Mouse (Mus musculus): ENCODE results near the gene Mon2.

Gene Mon2

GRCm38 (mm10) chr10:123076245-123077023 lies at the start of gene Mon2:
TSS of gene Mon2 (minus strand) at chr10:123076505.
- DNase-seq (ENCODE audit: extremely low spot score, low read depth, low spot score): peak; percentile 42

GRCm38 (mm10) chr10:123120666-123121392 lies 44.5 kb upstream of the Mon2 start:
- no peak for DNase-seq (ENCODE audit: extremely low spot score, low read depth, low spot score)

GRCm38 (mm10) chr10:123116861-123117260 lies 40.6 kb upstream of the Mon2 start:
- no peak for DNase-seq (ENCODE audit: extremely low spot score, low read depth, low spot score)

GRCm38 (mm10) chr10:123113466-123113865 lies 37.2 kb upstream of the Mon2 start:
- DNase-seq (ENCODE audit: extremely low spot score, low read depth, low spot score): no peak

- no peak for DNase-seq (ENCODE audit: extremely low spot score, low read depth, low spot score)
Measured at GRCm38 (mm10) chr10:123112787-123113168, 36.5 kb upstream of the Mon2 start.

- DNase-seq (ENCODE audit: extremely low spot score, low read depth, low spot score): no peak
Measured at GRCm38 (mm10) chr10:123112056-123112786, 35.9 kb upstream of the Mon2 start.

DNA sequence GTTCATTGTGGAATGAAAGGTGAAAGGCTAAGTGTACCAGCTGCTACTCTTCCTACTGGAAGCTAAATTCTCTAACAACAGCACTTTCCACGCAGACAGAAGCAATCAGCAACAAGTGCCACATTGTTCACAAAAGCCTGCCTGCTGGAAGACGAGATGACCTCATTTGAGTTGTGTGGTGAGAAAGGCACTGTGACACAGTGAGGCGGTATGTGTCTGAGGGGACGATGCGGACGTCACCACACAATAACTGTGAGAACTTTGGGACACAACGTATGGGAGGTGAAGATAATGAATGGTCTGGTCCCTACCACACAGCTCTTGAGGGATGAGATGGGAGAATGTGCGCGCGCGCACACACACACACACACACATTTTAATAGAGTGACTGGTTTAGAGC lies 34.2 kb upstream of the Mon2 start:
- DNase-seq (ENCODE audit: extremely low spot score, low read depth, low spot score): no peak

- DNase-seq (ENCODE audit: extremely low spot score, low read depth, low spot score): no peak
Measured at GRCm38 (mm10) chr10:123108527-123108926, 32.2 kb upstream of the Mon2 start.

DNA sequence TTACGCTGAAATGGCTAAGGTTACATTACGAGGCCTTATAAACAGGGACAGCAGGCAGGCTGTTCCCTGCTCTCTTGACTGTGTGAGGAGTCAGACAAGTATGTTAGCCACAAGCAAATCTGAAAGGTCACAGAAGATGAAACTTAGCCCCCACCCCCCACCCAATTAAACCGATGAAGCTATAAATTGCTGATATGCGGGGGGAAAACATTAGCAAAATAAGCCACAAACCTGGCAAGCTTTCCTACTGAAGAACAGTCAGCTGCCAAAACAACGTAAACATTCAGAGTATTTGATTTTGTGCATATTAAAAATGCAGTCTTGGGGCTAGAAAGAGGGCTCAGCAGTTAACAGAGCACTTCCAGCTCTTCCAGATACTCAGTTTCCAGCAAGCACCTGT lies 31.8 kb upstream of the Mon2 start:
- DNase-seq (ENCODE audit: extremely low spot score, low read depth, low spot score): no peak

GRCm38 (mm10) chr10:123101303-123101702 lies 25.0 kb upstream of the Mon2 start:
- DNase-seq (ENCODE audit: extremely low spot score, low read depth, low spot score): no peak

GRCm38 (mm10) chr10:123100584-123100983 lies 24.3 kb upstream of the Mon2 start:
- no peak for DNase-seq (ENCODE audit: extremely low spot score, low read depth, low spot score)

DNA sequence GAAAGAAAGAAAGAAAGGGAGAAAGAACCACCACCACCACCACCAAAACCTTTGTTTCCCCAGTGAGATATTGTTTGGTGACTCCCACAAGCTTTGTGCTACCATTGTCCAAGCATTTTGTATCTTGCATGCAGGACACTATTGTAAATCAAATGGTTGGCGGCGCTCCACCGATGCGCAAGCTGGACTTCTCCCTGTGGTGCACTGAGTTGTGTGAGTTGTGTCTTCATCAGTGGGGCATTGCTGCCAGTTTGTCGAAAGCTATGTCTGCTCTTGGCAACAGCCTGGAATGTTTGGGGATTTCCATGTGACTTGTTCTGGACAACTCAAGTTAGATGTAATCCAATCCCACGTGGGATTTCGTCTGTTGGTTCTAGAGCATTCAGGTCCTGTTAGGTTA lies 18.2 kb upstream of the Mon2 start:
- no peak for DNase-seq (ENCODE audit: extremely low spot score, low read depth, low spot score)

- no peak for DNase-seq (ENCODE audit: extremely low spot score, low read depth, low spot score)
Measured at GRCm38 (mm10) chr10:123092577-123092976, 16.3 kb upstream of the Mon2 start.

GRCm38 (mm10) chr10:123091737-123092136 lies 15.4 kb upstream of the Mon2 start:
- DNase-seq (ENCODE audit: extremely low spot score, low read depth, low spot score): peak; percentile 58

DNA sequence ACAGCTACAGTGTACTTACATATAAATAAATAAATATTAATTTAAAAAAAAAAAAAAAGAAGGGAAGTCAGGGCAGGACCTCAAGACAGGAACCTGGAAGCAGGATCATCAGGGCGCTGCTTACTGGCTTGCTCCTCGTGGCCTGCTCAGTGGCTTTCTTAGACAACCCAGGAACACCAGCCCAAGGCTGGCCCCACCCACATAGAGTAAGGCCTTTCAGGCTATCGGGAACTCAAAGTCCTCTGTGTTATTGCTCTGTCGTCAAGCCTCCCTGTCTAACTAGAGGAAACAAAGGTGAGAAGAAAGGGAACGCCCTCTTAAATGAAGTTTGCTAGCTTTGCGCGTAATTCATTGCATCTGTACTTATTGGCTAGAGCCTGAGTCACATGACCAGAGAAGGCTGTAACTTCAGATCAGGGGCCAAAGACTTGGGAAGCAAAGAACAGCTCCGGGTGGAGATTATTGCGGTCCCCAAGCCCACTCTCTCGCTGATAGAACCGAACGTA lies 13.2 kb upstream of the Mon2 start:
- DNase-seq (ENCODE audit: extremely low spot score, low read depth, low spot score): no peak

DNA sequence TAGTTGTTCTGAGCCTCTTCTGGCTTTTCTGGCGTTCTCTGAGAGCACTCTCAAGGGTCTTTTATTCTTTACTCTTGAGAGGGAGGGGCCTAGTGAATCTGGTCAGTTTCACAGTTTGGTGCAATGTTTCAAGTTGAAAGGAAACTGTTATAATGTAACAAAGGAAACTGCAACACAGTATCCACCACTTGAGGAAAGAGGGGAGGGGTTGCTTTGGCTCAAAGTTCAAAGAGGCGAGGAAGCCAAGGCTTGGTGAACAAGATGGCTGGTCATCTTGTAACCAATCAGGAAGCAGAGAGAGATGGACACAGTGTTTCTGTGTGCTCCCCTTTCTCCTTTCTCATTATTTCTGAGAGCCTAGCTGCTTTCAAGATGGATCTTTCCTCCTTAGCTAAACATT lies 10.5 kb upstream of the Mon2 start:
- DNase-seq (ENCODE audit: extremely low spot score, low read depth, low spot score): no peak

- DNase-seq (ENCODE audit: extremely low spot score, low read depth, low spot score): no peak
Measured at GRCm38 (mm10) chr10:123084900-123085641, 8.8 kb upstream of the Mon2 start.

GRCm38 (mm10) chr10:123084307-123084706 lies 8.0 kb upstream of the Mon2 start:
- DNase-seq (ENCODE audit: extremely low spot score, low read depth, low spot score): no peak

GRCm38 (mm10) chr10:123075751-123076242 lies 508 bp downstream of the Mon2 start:
- DNase-seq (ENCODE audit: extremely low spot score, low read depth, low spot score): no peak

- DNase-seq (ENCODE audit: extremely low spot score, low read depth, low spot score): no peak
Measured at GRCm38 (mm10) chr10:123071997-123072396, 4.3 kb downstream of the Mon2 start.

DNA sequence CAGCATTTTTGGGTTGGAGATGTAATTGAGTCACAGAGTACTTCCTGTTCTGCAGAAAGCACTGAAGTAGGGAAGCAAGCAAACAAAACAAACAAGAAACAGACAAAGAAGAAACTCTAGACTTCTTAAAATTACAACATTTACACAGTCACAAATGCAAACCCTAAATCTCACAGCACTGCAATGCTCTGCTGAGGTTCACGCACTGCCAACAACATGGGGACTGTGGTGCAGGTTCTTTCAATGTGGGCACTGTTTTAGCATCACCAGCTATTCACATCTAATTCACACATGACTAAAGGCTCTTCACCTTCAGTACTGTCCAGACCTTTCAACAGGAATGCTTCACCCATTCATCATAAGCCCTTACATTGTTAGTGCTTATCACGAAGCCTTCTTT lies 13.3 kb downstream of the Mon2 start:
- no peak for DNase-seq (ENCODE audit: extremely low spot score, low read depth, low spot score)
